Mouse (Mus musculus): ENCODE results near the gene Ccdc107. TPM values are rescaled to one million over a fixed set of nuclear protein-coding genes. Genes with fewer than 3 reads are reported as not detected.
A peak's percentile ranks its signal among the peaks of the same experiment; 100 is the strongest.

Ccdc107 gene
- 50.5 and 62.2 TPM in 2 replicates for total RNA-seq (2017)

DNA sequence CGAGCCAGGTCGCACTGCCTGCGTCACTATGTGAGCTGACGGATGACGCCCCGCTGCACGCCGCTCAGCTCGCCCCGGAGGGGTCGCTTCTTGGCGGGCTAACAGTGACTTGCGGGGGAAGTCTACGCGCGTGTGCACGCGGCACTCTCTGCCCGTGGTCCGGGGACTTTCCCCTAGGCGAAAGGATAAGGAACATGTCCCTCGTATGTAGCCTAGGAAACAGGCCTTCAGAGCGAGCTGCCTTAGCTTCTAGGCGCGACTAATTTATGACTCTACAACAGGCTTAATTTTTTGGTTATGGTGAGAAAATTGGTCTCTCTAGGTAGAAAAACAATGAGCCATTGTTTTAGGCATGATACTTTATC is at the start of gene Ccdc107:
Gene Ccdc107, plus strand, starts transcription at position 80 of the 365 bp plus-strand sequence.
- ATAC-seq (replicated peaks; ENCODE audit: low read depth, poor library complexity, severe bottlenecking), result peak; percentile 95

- no peak for ATAC-seq (replicated peaks; ENCODE audit: low read depth, poor library complexity, severe bottlenecking)
These were observed 49.2 kb upstream of the Ccdc107 start for GRCm38 (mm10) chr4:43443511-43443910.

GRCm38 (mm10) chr4:43447251-43447650 is 45.4 kb upstream of the Ccdc107 start:
- ATAC-seq (replicated peaks; ENCODE audit: low read depth, poor library complexity, severe bottlenecking), result no peak

- no peak for ATAC-seq (replicated peaks; ENCODE audit: low read depth, poor library complexity, severe bottlenecking)
These were observed 44.1 kb upstream of the Ccdc107 start for GRCm38 (mm10) chr4:43448554-43448953.

DNA sequence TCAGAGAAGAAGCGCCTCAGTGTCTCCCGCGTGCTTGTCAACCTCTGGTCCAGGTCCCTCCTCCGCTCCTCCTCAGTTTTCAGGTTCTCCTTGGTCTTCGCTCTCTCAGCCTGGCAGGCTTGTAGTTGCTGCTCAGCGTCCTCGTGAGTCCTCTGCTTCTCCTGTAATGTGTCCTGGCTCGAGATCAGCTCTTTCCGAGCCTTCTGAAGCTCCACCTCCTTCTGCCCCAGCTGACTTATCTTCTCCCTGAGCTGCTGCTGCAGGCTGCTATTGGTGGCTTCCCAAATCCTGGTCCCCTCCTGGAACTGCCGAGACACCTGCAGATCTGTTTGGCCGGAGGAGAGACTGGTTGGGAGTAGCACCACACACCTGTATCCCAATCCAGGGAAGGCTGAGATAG is 40.4 kb upstream of the Ccdc107 start:
- ATAC-seq (replicated peaks; ENCODE audit: low read depth, poor library complexity, severe bottlenecking), result no peak

- no peak; the same call in 1 of the 2 replicates for ATAC-seq (replicated peaks; ENCODE audit: low read depth, poor library complexity, severe bottlenecking)
These were observed 39.3 kb upstream of the Ccdc107 start for GRCm38 (mm10) chr4:43453413-43453812.

- ATAC-seq (replicated peaks; ENCODE audit: low read depth, poor library complexity, severe bottlenecking), result peak; percentile 85
These were observed 38.5 kb upstream of the Ccdc107 start, which contains the start of gene Cd72 for GRCm38 (mm10) chr4:43454041-43454836. TSS of gene Cd72 (minus strand) at chr4:43454628.

- ATAC-seq (replicated peaks; ENCODE audit: low read depth, poor library complexity, severe bottlenecking), result peak; percentile 43
These were observed 36.2 kb upstream of the Ccdc107 start for GRCm38 (mm10) chr4:43456470-43456869.

DNA sequence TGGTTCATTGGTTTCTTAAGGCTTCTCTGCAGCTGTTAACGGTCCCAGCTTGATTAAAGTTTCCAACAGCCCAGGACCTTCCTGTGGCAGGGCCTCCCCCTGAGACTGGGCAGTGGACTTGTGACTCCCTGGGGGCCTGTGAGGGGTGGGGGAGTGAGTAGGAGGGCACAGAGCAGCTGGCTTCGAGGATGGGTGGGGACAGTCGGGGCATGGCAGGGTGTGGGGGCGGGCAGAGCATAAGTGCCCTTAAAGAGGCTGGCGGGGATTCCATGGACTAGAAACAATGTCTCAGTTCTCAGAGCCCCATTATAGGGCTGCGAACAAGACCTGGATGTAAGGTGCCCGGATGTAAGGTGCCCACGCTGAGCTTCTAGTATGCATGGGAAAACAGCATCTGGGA is 35.6 kb upstream of the Ccdc107 start:
- ATAC-seq (replicated peaks; ENCODE audit: low read depth, poor library complexity, severe bottlenecking), result no peak

DNA sequence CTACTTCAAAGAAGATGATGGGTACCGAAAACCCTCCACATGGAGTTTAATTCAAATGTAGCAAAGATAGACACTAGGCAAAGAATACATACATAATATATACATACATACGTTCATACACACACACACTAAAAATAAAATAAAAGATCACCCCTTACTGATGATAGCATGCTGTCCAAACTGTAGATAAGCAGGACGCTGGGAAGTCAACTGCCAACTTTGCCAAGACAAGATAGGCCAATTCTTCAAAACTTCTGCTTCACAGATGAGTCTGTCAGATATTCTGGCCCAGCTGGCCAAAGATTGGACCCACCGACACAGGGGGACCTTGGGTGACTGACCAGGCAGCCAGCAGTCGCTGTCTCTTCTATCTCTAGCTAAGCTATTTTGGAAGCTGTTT is 29.6 kb upstream of the Ccdc107 start:
- ATAC-seq (replicated peaks; ENCODE audit: low read depth, poor library complexity, severe bottlenecking), result no peak

- ATAC-seq (replicated peaks; ENCODE audit: low read depth, poor library complexity, severe bottlenecking), result peak; percentile 83
These were observed 26.8 kb upstream of the Ccdc107 start for GRCm38 (mm10) chr4:43465935-43466334.

GRCm38 (mm10) chr4:43466872-43467271 is 25.8 kb upstream of the Ccdc107 start:
- no peak for ATAC-seq (replicated peaks; ENCODE audit: low read depth, poor library complexity, severe bottlenecking)

DNA sequence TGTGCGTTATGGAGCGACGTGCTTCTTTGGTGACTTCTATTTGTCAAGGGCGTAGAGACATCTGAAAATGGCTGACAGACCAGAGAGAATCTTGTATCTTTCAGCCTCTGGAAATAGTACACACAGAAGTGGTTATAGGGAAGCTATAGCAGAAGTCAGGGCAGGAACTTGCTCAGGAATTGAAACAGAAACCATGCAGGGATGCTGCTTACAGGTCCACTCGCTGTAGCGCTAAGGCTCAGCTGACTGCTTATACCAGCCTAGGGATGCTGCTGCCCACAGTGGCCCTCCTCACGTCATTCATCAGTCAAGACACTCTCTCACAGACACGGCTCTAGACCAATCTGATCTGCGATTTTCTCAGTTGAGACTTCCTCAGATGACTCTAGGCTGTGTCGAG is 22.4 kb upstream of the Ccdc107 start:
- ATAC-seq (replicated peaks; ENCODE audit: low read depth, poor library complexity, severe bottlenecking), result peak; percentile 45; the same call in 1 of the 2 replicates

DNA sequence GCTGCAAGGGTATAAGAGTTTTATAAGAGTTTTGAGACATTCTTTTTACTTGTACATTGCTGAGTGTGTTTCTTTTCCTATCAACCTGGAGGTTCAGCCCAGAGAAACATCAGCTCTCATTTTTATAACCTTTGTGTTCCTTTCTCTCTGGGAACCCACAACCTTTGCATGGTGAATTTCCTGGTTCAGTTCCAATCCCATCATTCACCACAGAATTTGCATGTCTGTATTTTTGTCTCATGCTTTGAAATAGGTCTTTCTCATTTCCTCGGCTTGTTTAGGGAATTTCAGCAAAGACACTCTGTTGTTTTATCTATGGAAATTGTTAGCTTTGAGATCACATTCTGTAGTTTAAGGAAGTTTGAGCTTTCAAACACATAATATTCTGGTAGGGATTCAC is 19.1 kb upstream of the Ccdc107 start:
- no peak for ATAC-seq (replicated peaks; ENCODE audit: low read depth, poor library complexity, severe bottlenecking)

DNA sequence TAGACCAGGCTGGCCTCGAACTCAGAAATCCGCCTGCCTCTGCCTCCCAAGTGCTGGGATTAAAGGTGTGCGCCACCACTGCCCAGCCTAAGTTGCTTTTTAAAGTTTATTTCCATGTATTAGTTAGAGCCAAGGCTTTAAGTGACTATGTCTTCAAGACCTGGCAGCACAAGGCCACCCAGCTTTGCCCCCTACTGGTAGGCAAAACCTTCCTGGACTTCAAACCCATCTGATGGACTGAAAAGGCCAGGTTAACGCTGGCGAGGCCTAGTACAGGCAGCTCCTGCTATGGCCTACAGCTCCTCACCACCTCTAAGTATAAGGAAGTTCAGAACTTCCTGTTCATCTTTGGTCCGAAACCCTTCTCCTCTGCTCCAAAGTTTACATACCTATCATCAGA is 16.1 kb upstream of the Ccdc107 start:
- ATAC-seq (replicated peaks; ENCODE audit: low read depth, poor library complexity, severe bottlenecking), result 0 out of 2 replicates have a peak, but pooled peaks have one; percentile 26

DNA sequence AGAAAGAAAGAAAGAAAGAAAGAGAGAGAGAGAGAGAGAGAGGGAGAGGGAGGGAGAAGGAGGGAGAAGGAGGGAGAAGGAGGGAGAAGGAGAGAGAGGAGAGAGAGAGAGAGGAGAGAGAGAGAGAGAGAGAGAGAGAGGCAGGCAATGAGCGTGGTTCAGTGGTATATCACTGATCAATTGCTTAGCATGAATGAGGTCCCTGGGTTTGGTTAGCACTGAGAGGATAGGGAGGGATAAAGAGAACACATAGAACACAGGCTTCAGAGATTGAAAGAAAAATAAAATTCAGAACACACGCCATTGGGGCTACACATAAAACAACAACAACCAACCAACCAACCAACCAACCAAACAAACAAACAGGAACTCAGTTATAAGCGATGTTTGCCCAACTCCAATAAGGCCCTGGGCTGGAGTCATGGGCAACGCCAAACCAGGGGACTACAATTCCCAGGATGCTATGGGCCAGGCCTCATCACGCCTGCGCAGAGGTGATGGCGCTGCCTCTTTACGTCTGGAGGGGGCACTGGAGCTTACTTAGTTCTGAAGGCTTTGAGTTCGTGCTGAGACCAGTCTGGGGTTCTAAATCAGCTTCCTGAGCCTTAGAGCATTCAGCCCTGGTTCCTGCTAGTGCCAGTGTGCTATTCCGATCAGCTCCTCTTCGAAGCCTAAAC is 14.7 kb upstream of the Ccdc107 start:
- ATAC-seq (replicated peaks; ENCODE audit: low read depth, poor library complexity, severe bottlenecking), result peak; percentile 84

- ATAC-seq (replicated peaks; ENCODE audit: low read depth, poor library complexity, severe bottlenecking), result no peak
These were observed 14.2 kb upstream of the Ccdc107 start for GRCm38 (mm10) chr4:43478534-43478858.

GRCm38 (mm10) chr4:43478906-43479832 is 13.5 kb upstream of the Ccdc107 start:
- peak; percentile 19; the same call in 1 of the 2 replicates for ATAC-seq (replicated peaks; ENCODE audit: low read depth, poor library complexity, severe bottlenecking)

- ATAC-seq (replicated peaks; ENCODE audit: low read depth, poor library complexity, severe bottlenecking), result no peak
These were observed 11.7 kb upstream of the Ccdc107 start for GRCm38 (mm10) chr4:43480985-43481384.

- ATAC-seq (replicated peaks; ENCODE audit: low read depth, poor library complexity, severe bottlenecking), result peak; percentile 71
These were observed 10.7 kb upstream of the Ccdc107 start for GRCm38 (mm10) chr4:43481894-43482456.

All from common myeloid progenitor, adult 5-6 weeks (primary cell).